8 mouse cellular contexts compared by ENCODE assay signal in genomic region chr11:97309451-97309836, GRCm38 (mm10). TPM values are rescaled to one million over a fixed set of nuclear protein-coding genes. Genes with fewer than 3 reads are reported as not detected.
DNase-seq lines count a peak whose midpoint lies in the region; ATAC-seq and TF ChIP-seq lines count a peak whose summit lies in the region.

No protein-coding gene starts in this region.

- no peak for TF ChIP-seq CTCF in lung, postnatal 0 days (IDR thresholded peaks at IDR 0.05)
- no peak for TF ChIP-seq CTCF in olfactory bulb, adult 2 months (IDR thresholded peaks at IDR 0.05; ENCODE audit: insufficient read depth, low read depth, low read length)

- WGBS in lung, postnatal 0 days = under 1% methylated on average over 9 of the region's 9 CpGs
- WGBS in olfactory bulb, adult 2 months = 4% methylated on average over 9 of the region's 9 CpGs

- TF ChIP-seq EP300 in lung, postnatal 0 days (IDR thresholded peaks at IDR 0.05) = peak; percentile 83

- H3K27me3 ChIP-seq in lung, postnatal 0 days (replicated peaks; ENCODE audit: insufficient read depth, low read length) = no peaks in the 10 kb centered on the region

- H3K4me3 ChIP-seq in lung, postnatal 0 days (ENCODE audit: low read depth, low read length) = peak overlapping the region; percentile 35
- H3K4me3 ChIP-seq in olfactory bulb, adult 2 months (ENCODE audit: insufficient read depth, low read depth, low read length) = peak overlapping the region; percentile 37

- H3K36me3 ChIP-seq in lung, postnatal 0 days (ENCODE audit: insufficient read depth, low read length) = no peaks in the 10 kb centered on the region

- no peak for ATAC-seq in cerebellum, adult (ENCODE audit: insufficient number of reproducible peaks, low FRiP score, low TSS enrichment)
- ATAC-seq in lung, postnatal 0 days = peak; percentile 92

- no peak for TF ChIP-seq POLR2A in olfactory bulb, adult 2 months (IDR thresholded peaks at IDR 0.05; ENCODE audit: insufficient read depth, low read depth, low read length)

- intact Hi-C loops in heart, postnatal 10 days (cut with DNase I) = no loop called here

- H3K9ac ChIP-seq in lung, postnatal 0 days (replicated peaks; ENCODE audit: low read depth) = 0 out of 2 replicates have a peak overlapping the region, but pooled peaks have one; percentile 12

- H3K9me3 ChIP-seq in lung, postnatal 0 days (ENCODE audit: low read length) = no peaks in the 10 kb centered on the region

- H3K4me2 ChIP-seq in lung, postnatal 0 days (replicated peaks; ENCODE audit: low read depth, low read length) = peak overlapping the region; percentile 62

- peak overlapping the region; percentile 84 for H3K27ac ChIP-seq in lung, postnatal 0 days (ENCODE audit: low read length)
- H3K27ac ChIP-seq in olfactory bulb, adult 2 months (ENCODE audit: insufficient read depth, low read depth, low read length) = peak overlapping the region; percentile 67

- peaks cover 5% of the 10 kb centered on the region; the same call in 1 of the 2 replicates for H3K4me1 ChIP-seq in lung, postnatal 0 days (ENCODE audit: insufficient read depth, low read depth, low read length)
- peaks cover 20% of the 10 kb centered on the region for H3K4me1 ChIP-seq in olfactory bulb, adult 2 months (ENCODE audit: control insufficient read depth, insufficient read depth, low read length)

- peak; percentile 36 for DNase-seq in cerebellum, adult 11 months
- DNase-seq in adrenal gland, postnatal 25 days = peak; percentile 86
- peak; percentile 94 for DNase-seq in fibroblast of lung, adult 2 months (ENCODE audit: low read depth)
- DNase-seq in heart, postnatal 10 days = peak; percentile 84 to 88
- peak; percentile 69 to 74 for DNase-seq in kidney, postnatal 36 days
- peak; percentile 95 for DNase-seq in lung, postnatal 0 days (ENCODE audit: low spot score)

RNA-seq across cellular contexts. Expression of gene Mrpl45, which starts 6.1 kb away (rescaled TPM):
- total RNA-seq in adrenal gland, postnatal 25 days (2021) = 25.9 and 31.6 TPM in 2 replicates
- 10 to 100 TPM; 44.1 to 51.8 TPM for total RNA-seq in heart, postnatal 10 days (2021)
- 19.2 and 22.4 TPM in 2 replicates for polyA plus RNA-seq in lung, postnatal 0 days (2015; fragmentation: Nextera tagmentation; extraction: Ambion mirVana)
- not detected in 2 replicates for polyA plus RNA-seq in olfactory bulb, adult 2 months (2012; ENCODE audit: insufficient read depth, insufficient read length, low replicate concordance, missing spikeins)

RNA-seq across cellular contexts. Expression of gene Npepps, which starts 29.0 kb away (rescaled TPM):
- total RNA-seq in adrenal gland, postnatal 25 days (2021) = 109 and 110 TPM in 2 replicates
- 10 to 100 TPM; 64.2 to 71.8 TPM for total RNA-seq in heart, postnatal 10 days (2021)
- 47.5 and 54.3 TPM in 2 replicates for polyA plus RNA-seq in lung, postnatal 0 days (2015; fragmentation: Nextera tagmentation; extraction: Ambion mirVana)
- polyA plus RNA-seq in olfactory bulb, adult 2 months (2012; ENCODE audit: insufficient read depth, insufficient read length, low replicate concordance, missing spikeins) = 421 TPM in 1 of 2 replicates, not detected in the other

RNA-seq across cellular contexts. Expression of gene Gpr179, which starts 42.4 kb away (rescaled TPM):
- total RNA-seq in adrenal gland, postnatal 25 days (2021) = 1.8 and 4.7 TPM in 2 replicates
- under 1 TPM; 0.02 to 0.05 TPM for total RNA-seq in heart, postnatal 10 days (2021)
- 0.23 and 0.24 TPM in 2 replicates for polyA plus RNA-seq in lung, postnatal 0 days (2015; fragmentation: Nextera tagmentation; extraction: Ambion mirVana)
- polyA plus RNA-seq in olfactory bulb, adult 2 months (2012; ENCODE audit: insufficient read depth, insufficient read length, low replicate concordance, missing spikeins) = not detected in 2 replicates

RNA-seq across cellular contexts. Expression of gene Socs7, which starts 52.9 kb away (rescaled TPM):
- total RNA-seq in adrenal gland, postnatal 25 days (2021) = 21.0 and 27.5 TPM in 2 replicates
- total RNA-seq in heart, postnatal 10 days (2021) = 10 to 100 TPM; 19.9 to 20.2 TPM
- polyA plus RNA-seq in lung, postnatal 0 days (2015; fragmentation: Nextera tagmentation; extraction: Ambion mirVana) = 2.4 and 2.5 TPM in 2 replicates
- polyA plus RNA-seq in olfactory bulb, adult 2 months (2012; ENCODE audit: insufficient read depth, insufficient read length, low replicate concordance, missing spikeins) = not detected in 2 replicates

Comparison
In these comparisons a context has a peak if more than half of its experiments do, and no peak if none do; other contexts are left out.
1. DNase-seq: peak in every context shown above with its lines; median percentile 95 in lung, postnatal 0 days; 94 in fibroblast of lung, adult 2 months; 86 in adrenal gland, postnatal 25 days; 86 in heart, postnatal 10 days; 72 in kidney, postnatal 36 days; 36 in cerebellum, adult 11 months.